Mouse (Mus musculus): Measurements from ENCODE around the gene Slc6a6.

Gene Slc6a6

DNA sequence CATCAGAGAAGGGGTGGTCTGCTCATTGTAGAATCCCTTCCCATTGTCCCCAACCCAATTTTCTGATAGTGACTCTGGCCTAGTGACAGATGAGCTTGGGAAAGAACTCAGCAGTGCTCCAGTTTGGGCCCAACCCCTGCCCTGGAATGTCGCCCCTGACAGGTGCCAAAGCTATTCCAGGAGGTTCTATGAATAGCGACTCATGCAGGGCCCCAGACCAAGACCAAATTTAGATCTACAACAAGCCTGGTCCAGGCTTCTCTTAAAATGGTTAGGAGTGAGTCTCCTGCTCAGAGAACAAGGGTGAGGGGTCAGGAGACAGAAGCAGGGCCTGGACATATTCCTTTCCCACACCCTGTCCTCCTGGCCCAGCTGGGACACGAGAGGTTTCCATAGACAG lies 101.2 kb downstream of the Slc6a6 start:
- no peak for DNase-seq (ENCODE audit: low spot score)

DNA sequence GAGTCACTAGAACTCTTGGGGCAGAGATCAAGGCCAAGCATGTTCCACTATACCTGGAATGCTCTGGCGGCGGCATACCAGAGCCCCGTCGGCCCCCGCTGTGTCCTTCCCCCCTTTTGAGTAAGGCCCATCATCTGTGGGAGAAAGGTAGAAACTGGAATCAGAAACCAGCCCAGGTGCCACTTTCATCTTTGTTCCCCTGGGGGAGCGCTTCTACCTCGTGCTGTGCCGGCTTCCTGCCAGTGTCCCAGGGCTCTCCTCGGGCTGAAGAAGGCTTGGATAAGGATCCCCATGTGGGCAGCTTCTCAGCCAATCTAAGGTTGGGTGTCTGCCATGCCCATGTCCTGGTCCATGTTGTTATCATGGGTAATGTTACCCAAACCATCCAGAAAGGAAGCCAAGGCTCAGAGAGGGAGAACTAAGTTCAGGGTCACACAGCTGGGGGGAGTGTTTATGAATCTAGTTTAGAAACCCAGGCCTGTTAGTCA lies 104.5 kb downstream of the Slc6a6 start:
- DNase-seq (ENCODE audit: low spot score) = no peak

DNA sequence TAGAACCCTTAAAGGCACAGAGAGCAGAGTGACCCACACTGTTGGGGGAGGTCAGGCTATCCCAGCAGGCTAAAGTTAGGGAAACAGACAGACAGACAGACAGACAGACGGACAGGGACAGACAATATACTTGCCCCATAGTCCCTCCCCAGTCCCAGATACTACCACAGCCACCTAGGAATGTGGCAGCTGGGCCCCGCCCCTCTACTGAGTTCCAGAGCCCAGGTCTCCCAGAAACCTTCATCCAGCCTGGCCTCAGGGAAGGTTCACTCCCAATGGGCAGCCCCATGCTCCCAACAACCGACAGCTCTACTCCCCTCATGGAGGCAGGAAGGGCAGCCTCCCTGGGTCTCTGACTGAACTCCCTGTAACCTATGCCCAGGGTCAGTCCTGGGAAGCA lies 111.8 kb downstream of the Slc6a6 start:
- DNase-seq (ENCODE audit: low spot score) = no peak

DNA sequence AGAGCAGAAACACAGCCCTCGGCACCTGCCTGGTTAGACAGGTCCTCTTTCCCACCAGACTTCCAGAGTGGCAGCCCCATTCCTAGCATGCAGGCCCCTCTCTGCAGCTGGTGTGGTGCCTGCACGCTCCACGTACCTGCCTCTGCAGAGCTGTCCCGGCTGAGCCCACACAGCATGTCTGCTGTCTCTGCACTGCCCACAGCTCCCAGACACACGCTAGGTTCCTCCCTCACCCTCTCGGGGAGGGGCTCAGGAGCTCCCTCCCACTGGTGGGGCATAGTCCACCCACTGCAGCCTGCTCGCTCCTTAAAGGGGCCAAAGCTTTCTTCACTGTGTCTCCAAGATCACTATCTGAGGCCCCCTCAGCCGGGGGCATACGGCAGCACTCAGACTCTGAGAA lies 112.2 kb downstream of the Slc6a6 start:
- no peak for DNase-seq (ENCODE audit: low spot score)

DNA sequence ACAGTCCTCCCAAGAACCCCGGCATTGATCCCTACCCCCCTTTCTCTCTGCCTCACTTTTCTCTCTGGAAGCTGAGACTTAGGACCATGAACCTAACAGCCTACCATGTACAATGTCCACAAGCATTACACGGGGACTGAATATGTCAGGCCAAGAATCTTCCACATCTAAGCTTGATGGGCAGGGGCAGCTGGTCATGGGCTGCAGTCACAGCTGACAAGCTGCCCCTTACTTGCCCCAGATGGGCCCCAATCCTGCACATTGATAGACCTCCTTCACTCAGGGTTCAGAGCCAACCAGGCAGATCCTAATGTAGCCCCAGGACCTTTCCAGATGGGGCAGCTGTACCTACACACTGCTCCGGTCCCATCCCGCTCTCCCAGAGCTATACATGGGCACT lies 112.9 kb downstream of the Slc6a6 start:
- DNase-seq (ENCODE audit: low spot score) = no peak

DNA sequence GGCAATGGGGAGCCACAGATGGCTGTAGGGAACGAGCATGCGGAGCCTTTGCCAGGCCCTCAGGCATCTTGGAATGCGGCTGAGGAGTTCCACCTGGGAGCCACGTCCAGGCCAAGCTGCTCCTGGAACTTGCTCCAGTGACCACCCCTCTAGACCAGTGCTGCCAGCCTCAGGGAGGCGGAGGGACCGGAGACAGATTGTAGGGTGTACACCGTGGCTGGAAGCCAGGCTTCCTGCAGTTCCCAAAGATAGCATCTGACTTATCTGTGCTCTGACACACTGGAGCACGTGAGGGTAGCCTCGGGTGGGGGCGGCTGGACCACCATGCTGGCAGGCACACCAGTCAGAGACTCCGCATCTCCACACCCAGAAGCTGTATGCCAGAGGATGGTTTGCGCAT lies 114.6 kb downstream of the Slc6a6 start:
- DNase-seq (ENCODE audit: low spot score) = no peak

DNA sequence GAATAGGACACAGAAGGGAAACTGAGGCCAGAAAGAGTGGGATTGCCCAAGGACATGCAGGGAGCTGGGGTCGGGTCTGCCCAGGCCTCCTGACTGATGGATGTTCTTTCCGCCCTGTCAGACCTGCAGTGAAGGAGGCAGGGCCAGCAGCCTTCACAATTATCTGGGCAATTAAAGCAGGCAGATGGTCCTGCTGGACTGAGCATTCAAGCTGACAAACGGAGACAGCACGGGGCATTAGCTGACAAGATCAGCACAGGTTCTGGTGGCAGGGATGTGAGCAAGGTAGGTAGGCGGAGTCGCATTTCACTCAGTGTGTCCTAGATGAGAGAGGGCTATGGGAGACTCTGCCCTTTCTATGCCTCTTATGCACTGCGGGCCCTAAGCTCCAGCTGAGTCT lies 120.3 kb downstream of the Slc6a6 start:
- no peak for DNase-seq (ENCODE audit: low spot score)

DNA sequence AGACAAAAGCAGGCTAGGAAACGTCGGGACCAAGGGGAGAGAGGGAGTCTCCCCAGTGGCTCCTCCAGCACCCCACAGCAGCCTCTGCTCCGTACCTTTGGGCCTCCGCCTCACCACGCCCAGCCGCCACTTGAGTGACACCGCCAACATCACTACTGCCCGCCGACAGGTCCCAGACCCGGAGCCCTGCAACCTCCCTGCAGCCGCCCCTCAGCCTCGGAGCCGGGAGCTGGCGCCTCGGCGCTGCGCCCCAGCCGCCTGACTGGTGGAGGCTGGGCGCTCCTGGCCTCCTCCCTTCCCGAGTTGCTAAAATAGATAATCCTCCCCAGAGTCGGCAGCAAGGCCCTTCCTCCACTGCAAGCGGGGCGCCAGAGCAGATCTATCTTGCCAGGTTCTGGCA lies 123.3 kb downstream of the Slc6a6 start:
- DNase-seq (ENCODE audit: low spot score) = no peak

DNA sequence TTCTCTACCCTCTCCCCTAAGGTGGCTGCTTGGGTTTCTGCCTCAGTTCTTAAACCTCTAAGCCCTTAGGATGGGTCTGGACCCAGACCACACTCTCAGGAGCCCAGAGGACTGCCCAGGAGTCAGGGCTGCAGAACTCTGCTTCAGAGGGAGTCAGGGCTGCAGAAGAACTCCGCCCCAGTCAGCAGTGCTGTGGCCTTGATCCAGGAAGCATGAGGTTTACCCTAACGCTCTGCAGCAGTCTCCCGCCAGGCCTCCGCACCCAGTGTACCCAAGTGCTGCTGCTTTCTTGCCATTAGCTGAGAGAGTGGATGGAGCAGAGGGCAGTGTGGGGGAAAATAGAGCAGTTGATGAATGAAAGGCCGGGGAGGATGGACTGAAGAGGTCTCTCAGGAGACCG lies 124.2 kb downstream of the Slc6a6 start:
- no peak for DNase-seq (ENCODE audit: low spot score)
